Mouse (Mus musculus) thymus, adult 2 months (tissue): ENCODE measurements around the gene Tnip3.

ENCODE experiments used
- CTCF ChIP-seq: fragments of 200-500 bp; IDR thresholded peaks from 2 replicates; pipeline ENCODE4 v1.5.1; 2012; ENCODE audit warnings: mild to moderate bottlenecking, control low read depth, low read length, moderate library complexity, borderline replicate concordance; ENCODE audit not compliant: control insufficient read depth, poor library complexity, insufficient read depth; ENCODE audit errors: extremely low read depth
- POLR2A ChIP-seq: fragments of 200-500 bp; IDR thresholded peaks from 2 replicates; pipeline ENCODE4 v1.6.1; 2012; ENCODE audit warnings: mild to moderate bottlenecking, low read length, control low read depth, moderate library complexity; ENCODE audit not compliant: control insufficient read depth, poor library complexity, insufficient read depth; ENCODE audit errors: extremely low read depth

GRCm38 (mm10) chr6:65671451-65671850 is 146.3 kb downstream of the Tnip3 start, which contains the start of gene Ndnf:
- TF ChIP-seq CTCF (no peak), POLR2A (no peak)
